Mouse (Mus musculus): ENCODE results near the gene Lzts2. TPM values are rescaled to one million over a fixed set of nuclear protein-coding genes. Genes with fewer than 3 reads are reported as not detected.

The Lzts2 gene
- total RNA-seq (2023): 1 to 10 TPM in 1 of 2 experiments, under 1 TPM in 1; 0.39 to 1.7 TPM

GRCm38 (mm10) chr19:45014335-45014971 is at the start of gene Lzts2:
Gene Lzts2, plus strand, starts transcription at chr19:45014414.

GRCm38 (mm10) chr19:44988831-44989566 is 25.2 kb upstream of the Lzts2 start, which contains the start of gene Sema4g:
Gene Sema4g, plus strand, starts transcription at chr19:44989101.

GRCm38 (mm10) chr19:45005444-45005843 is 8.8 kb upstream of the Lzts2 start, which contains the start of gene Twnk:
Gene Twnk, plus strand, starts transcription at chr19:45005663.

GRCm38 (mm10) chr19:45005957-45006712 is 8.1 kb upstream of the Lzts2 start, which contains the start of gene Mrpl43:
Gene Mrpl43, minus strand, starts transcription at chr19:45006442.

DNA sequence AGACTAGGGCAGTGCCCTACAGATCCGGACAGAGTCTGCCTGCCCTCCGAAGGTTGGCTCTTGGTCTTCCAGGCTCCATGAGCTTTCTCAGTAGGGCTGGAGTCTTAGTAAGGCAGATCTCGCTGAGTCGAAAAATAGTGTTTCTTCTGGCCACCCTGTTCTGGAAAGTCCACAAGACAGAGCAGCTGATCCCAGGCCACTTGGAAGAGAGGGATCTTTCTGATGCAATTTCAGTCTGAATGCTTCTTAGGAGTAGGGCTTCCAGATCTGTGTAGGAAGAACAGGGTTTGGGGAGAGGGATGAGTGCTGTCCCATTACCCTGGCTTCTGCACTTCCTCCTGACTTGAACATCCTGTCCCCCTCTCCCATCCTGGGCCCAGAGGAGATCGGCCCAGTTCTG is 31.4 kb downstream of the Lzts2 start, which contains the start of gene Pdzd7:
Gene Pdzd7 (minus strand): TSS at position 67 of the 400 bp plus-strand sequence.

GRCm38 (mm10) chr19:45047417-45047934 is 33.3 kb downstream of the Lzts2 start, which contains the start of gene Sfxn3:
Gene Sfxn3, plus strand, starts transcription at chr19:45047503.

GRCm38 (mm10) chr19:45074580-45075322 is 60.5 kb downstream of the Lzts2 start, which contains the start of gene Kazald1:
Gene Kazald1, plus strand, starts transcription at chr19:45075241.

Other genes starting within 250 kb of the Lzts2 start
- 10 to 100 TPM; 74.9 to 79.8 TPM for gene Slf2, start 83.3 kb upstream of the Lzts2 start, total RNA-seq (2023)
- gene Sema4g, start 25.3 kb upstream of the Lzts2 start, total RNA-seq (2023): under 1 TPM; 0.23 to 0.56 TPM
- gene Twnk, start 8.8 kb upstream of the Lzts2 start, total RNA-seq (2023): 10 to 100 TPM; 12.7 to 13.3 TPM
- gene Mrpl43, start 8.0 kb upstream of the Lzts2 start, total RNA-seq (2023): 10 to 100 TPM; 31.8 to 44.0 TPM
- gene Pdzd7, start 31.3 kb downstream of the Lzts2 start, total RNA-seq (2023): not detected
- gene Sfxn3, start 33.1 kb downstream of the Lzts2 start, total RNA-seq (2023): 10 to 100 TPM; 24.5 to 26.6 TPM
- gene Kazald1, start 60.8 kb downstream of the Lzts2 start, total RNA-seq (2023): under 1 TPM in 1 of 2 experiments, not detected in 1; 0.44 TPM
- not detected for gene Tlx1, start 136.3 kb downstream of the Lzts2 start, total RNA-seq (2023)
- gene Lbx1, start 221.4 kb downstream of the Lzts2 start, total RNA-seq (2023): not detected